Mouse (Mus musculus) liver, adult 2 months (tissue): ENCODE data around the gene Hsp90ab1.

Experiments used
- CTCF ChIP-seq: fragments of 200-500 bp; IDR thresholded peaks from 2 replicates; pipeline ENCODE4 v1.5.1; 2011; ENCODE audit warnings: low read depth, low read length, control low read depth
- POLR2A ChIP-seq: fragments of 200-500 bp; IDR thresholded peaks from 2 replicates; pipeline ENCODE4 v1.6.1; 2011; ENCODE audit warnings: low read length, control low read depth; ENCODE audit not compliant: insufficient read depth; ENCODE audit errors: extremely low read depth

DNA sequence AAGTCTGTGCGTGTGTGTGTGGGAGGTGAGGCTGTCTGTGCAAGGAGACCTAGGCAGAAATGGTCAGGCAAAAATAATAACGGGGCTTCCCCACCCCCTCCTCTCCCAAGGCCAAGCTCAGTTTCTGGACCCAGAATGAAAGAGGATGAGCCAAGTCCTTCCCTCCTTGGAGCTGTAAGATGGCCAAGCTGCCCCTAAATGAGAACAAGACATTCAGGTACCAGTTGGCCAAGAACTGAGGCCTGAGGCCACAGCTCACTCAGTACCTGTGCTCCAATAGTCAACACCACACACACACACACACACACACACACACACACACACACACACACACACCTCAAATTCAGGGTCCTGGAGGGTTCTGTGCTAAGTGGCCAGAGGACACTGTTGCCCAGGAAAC lies 30.4 kb downstream of the Hsp90ab1 start:
- no peak for TF ChIP-seq CTCF
- no peak for TF ChIP-seq POLR2A
